Mouse (Mus musculus): ENCODE results near the gene Txnl4b. TPM values are rescaled to one million over a fixed set of nuclear protein-coding genes. Genes with fewer than 3 reads are reported as not detected.

Txnl4b gene
- 21.4 and 23.6 TPM in 2 replicates for polyA plus RNA-seq (2014; fragmentation: Nextera tagmentation; extraction: Ambion mirVana)

DNA sequence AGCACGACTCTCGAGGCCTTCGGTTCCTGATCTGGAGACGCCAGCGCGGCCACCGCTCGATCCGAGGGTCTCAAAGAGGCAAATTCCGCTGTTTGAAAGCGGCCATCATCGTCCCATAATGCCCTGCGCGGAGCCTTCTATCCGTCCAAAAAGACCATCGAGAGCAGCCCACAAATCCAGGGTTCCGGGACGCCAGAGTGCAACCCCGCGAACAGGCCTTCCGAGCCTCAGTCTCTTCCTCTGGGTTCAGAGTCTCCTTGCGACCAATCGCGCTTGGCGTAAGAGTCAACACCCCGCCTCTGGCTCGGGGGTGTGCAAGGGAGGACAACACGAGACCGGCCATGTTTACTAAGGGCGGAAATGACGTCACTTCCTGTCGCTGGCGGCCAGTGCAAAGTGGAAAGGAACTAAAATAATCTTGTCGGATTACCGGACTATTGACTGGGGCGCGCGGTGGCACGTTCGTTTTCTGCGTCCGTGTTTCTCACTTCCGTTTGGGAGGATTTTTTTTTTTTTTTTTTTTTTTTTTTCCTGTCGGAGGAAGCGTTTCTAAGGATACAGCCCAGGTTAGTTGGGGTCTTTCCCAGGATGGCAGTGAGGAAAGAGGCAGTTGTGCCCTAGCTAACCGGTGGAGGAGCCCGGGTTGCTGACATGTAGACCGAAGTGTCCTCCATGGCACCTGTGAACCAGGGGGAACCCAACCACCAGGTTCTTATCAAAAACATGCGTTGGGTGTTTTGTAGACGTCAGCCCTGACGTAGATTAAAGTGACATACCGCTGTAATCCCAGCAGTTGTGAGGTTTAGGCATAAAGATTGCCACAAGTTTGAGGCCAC is at the start of gene Txnl4b, which contains the start of gene Dhx38:
TSS of gene Txnl4b (plus strand) at position 395 of the 836 bp plus-strand sequence.
TSS of gene Dhx38 (minus strand) at position 364 of the 836 bp plus-strand sequence.
- peak within 1 kb of the TSS; percentile 90 for H3K27ac ChIP-seq (ENCODE audit: low read depth, low read length)
- no peaks in the 10 kb centered on the region for H3K27me3 ChIP-seq (replicated peaks; ENCODE audit: control insufficient read depth, insufficient read depth, low read length)
- peak within 1 kb of the TSS; percentile 97 for H3K4me3 ChIP-seq (ENCODE audit: low read depth, low read length)
- peak within 1 kb of the TSS; percentile 96 for H3K9ac ChIP-seq (ENCODE audit: low read depth, low read length)
- ATAC-seq (replicated peaks; ENCODE audit: low FRiP score) (peak; percentile 99), DNase-seq (ENCODE audit: low spot score) (peak; percentile 94)
- H3K36me3 ChIP-seq (ENCODE audit: control insufficient read depth, insufficient read depth, low read length) = peaks cover 18% of the 10 kb centered on the region
- H3K9me3 ChIP-seq (ENCODE audit: control insufficient read depth, low read length) = no peaks in the 10 kb centered on the region
- H3K4me1 ChIP-seq (replicated peaks; ENCODE audit: control insufficient read depth, insufficient read depth, low read length) = peaks cover 9% of the 10 kb centered on the region
- under 1% methylated on average over 52 of the region's 52 CpGs for WGBS
- peak within 1 kb of the TSS; percentile 70 for H3K4me2 ChIP-seq

DNA sequence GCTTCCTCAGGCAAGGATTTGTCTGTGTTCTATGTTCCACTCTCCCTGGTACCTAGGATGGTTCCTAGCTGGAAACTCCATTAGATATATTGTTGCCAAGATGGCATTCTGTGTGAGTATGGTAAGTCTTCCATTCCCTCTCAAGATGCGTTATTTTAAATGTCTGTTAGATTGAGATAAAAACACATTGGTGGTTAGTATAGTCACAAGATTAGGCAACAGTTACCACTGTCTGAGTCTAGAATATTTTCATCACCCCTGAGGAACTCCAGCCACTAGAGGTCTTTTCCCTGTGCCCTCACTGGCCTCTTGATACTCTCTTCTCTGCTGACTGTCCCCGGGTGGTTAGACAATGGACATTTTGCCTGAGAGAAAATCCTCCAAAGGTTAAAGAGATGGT is 41.7 kb upstream of the Txnl4b start:
- Histone ChIP-seq H3K36me3 (ENCODE audit: control insufficient read depth, insufficient read depth, low read length) (no peaks in the 10 kb centered on the region), H3K9ac (ENCODE audit: low read depth, low read length) (no peak overlapping the region), H3K4me3 (ENCODE audit: low read depth, low read length) (no peak overlapping the region), H3K27me3 (replicated peaks; ENCODE audit: control insufficient read depth, insufficient read depth, low read length) (no peaks in the 10 kb centered on the region; the same call in 1 of the 2 replicates), H3K27ac (ENCODE audit: low read depth, low read length) (no peak overlapping the region), H3K9me3 (ENCODE audit: control insufficient read depth, low read length) (no peaks in the 10 kb centered on the region), H3K4me1 (replicated peaks; ENCODE audit: control insufficient read depth, insufficient read depth, low read length) (no peaks in the 10 kb centered on the region), H3K4me2 (no peak overlapping the region)
- 71% methylated on average over 2 of the region's 2 CpGs for WGBS
- no peak for DNase-seq (ENCODE audit: low spot score)
- no peak for ATAC-seq (replicated peaks; ENCODE audit: low FRiP score)

DNA sequence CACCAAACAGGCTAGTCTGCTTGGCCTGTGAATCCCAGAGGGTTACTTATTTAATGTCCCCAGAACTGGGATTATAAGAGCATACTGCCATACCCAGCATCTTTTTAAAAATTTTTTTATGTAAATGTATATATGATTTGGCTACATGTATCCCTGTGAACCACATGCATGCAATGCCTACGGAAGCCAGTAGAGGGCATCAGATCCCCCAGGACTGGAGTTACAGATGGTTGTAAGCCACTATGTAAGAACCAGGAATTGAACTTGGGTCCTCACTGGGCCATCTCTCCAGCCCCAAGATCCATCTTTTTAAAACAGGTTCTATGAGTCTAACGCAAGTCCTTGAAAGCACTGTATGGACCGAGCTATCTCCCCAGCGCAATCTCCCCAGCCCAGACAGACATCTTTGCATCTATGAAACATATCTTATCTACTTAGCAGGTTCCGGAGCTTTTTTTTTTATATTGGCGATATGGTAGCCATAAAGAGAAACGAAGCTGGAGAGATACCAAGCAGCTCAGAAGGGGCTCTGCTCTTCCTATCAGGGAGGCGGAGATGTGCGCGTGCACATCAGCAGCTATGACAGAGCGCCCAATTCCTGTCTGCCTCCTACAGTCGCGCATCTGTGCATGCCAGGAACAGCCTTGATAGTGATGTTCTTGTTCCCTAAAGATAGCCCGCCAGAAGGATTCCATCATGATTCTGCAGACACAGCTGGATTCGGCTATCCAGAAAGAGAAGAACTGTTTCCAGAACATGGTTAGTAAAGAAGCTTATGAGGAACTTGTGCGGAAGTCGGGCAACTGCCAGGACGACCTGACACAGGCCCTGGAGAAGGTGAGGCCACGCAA is 30.3 kb upstream of the Txnl4b start:
- DNase-seq (ENCODE audit: low spot score) (no peak), ATAC-seq (replicated peaks; ENCODE audit: low FRiP score) (no peak)
- Histone ChIP-seq H3K27me3 (replicated peaks; ENCODE audit: control insufficient read depth, insufficient read depth, low read length) (no peaks in the 10 kb centered on the region), H3K9ac (ENCODE audit: low read depth, low read length) (no peak overlapping the region), H3K9me3 (ENCODE audit: control insufficient read depth, low read length) (no peaks in the 10 kb centered on the region), H3K4me1 (replicated peaks; ENCODE audit: control insufficient read depth, insufficient read depth, low read length) (no peaks in the 10 kb centered on the region), H3K36me3 (ENCODE audit: control insufficient read depth, insufficient read depth, low read length) (no peaks in the 10 kb centered on the region), H3K4me3 (ENCODE audit: low read depth, low read length) (no peak overlapping the region), H3K4me2 (no peak overlapping the region), H3K27ac (ENCODE audit: low read depth, low read length) (no peak overlapping the region)
- 81% methylated on average over 19 of the region's 19 CpGs for WGBS

DNA sequence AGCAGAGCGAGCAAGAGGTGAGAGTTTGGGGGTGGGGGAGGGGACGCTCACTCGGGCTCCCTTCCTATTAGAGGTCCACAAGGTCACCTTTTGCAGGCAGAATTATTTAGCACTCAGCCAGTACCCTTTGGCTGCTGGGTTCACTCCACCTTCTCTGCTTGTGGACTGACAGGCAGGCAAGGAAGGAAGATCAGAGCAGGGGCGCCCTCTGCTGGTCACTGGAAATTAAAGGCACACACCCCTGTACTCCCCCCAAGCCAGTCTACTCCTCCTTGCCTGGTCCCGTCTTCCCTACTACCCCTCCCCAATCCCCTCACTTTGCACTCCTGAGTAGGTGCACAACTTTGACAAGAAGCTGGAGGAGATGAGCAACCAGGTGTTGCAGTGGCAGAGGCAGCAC is 29.0 kb upstream of the Txnl4b start:
- H3K36me3 ChIP-seq (ENCODE audit: control insufficient read depth, insufficient read depth, low read length) = no peaks in the 10 kb centered on the region

DNA sequence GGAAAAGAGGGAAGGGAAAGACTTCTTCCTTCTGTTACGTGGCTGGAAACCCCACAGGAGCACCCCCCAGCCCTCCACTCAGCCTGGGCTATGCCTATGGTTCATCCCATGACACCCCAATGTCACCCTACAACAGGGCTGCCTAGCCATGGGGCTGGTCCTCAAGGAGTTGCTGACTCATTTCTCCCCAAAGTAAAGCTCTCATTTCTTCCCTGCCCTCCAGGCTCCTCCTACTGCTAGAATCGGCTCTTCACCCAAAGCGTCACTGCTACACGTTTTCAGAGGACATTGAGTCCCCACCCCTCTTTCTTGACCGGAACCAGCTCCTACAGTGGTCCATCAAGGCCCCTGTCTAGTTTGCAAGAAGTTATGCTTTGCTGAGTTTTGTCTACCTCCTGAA is 23.5 kb upstream of the Txnl4b start:
- H3K27ac ChIP-seq (ENCODE audit: low read depth, low read length) = no peak overlapping the region
- no peak for ATAC-seq (replicated peaks; ENCODE audit: low FRiP score)

More for the DNA sequence above, 29.0 kb upstream of the Txnl4b start:
- Histone ChIP-seq H3K9ac (ENCODE audit: low read depth, low read length) (no peak overlapping the region), H3K27me3 (replicated peaks; ENCODE audit: control insufficient read depth, insufficient read depth, low read length) (no peaks in the 10 kb centered on the region), H3K27ac (ENCODE audit: low read depth, low read length) (no peak overlapping the region), H3K4me2 (peak overlapping the region; percentile 35), H3K4me1 (replicated peaks; ENCODE audit: control insufficient read depth, insufficient read depth, low read length) (no peaks in the 10 kb centered on the region), H3K9me3 (ENCODE audit: control insufficient read depth, low read length) (no peaks in the 10 kb centered on the region), H3K4me3 (ENCODE audit: low read depth, low read length) (no peak overlapping the region)
- WGBS = 10% methylated on average over 5 of the region's 5 CpGs
- DNase-seq (ENCODE audit: low spot score) (peak; percentile 79), ATAC-seq (replicated peaks; ENCODE audit: low FRiP score) (peak; percentile 79)

DNA sequence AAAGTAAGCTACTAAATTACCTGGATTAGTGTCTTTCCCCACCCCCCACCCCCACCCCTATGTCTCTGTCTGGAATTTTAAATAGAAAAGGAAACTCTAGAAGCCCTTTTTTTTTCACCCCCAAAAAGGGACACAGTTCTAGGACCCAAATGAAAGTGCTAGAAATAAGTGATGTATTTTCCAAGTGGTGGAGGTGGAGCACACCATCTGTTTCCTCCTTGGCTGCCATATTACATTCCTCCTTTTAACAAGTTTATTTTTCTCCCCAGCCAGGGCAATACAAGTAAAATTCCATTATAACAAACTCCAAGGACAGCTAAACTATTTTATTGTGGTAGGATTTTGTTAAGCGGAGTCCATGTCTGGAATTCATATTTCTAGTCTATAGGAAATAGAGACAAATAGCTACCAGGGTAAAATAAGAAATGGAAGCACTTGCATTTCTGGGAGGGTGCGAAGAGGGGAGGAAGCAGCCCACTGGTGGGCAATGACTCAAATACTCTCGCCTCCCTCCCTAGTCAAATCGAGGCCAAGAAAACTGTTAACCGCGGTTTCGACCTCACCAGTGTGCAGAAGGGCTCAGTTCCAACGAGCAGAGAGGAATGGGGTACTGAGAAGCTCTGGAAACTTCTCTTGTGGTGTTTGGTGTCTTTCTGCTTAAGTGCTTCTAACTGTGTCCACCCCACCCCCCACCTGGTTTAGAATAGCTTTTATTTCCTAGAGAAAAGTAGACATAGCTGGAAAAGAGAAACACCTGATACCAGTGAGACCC is 22.8 kb upstream of the Txnl4b start:
- Histone ChIP-seq H3K9ac (ENCODE audit: low read depth, low read length) (no peak overlapping the region), H3K36me3 (ENCODE audit: control insufficient read depth, insufficient read depth, low read length) (peaks cover 4% of the 10 kb centered on the region), H3K4me3 (ENCODE audit: low read depth, low read length) (no peak overlapping the region), H3K9me3 (ENCODE audit: control insufficient read depth, low read length) (no peaks in the 10 kb centered on the region), H3K27me3 (replicated peaks; ENCODE audit: control insufficient read depth, insufficient read depth, low read length) (no peaks in the 10 kb centered on the region), H3K4me1 (replicated peaks; ENCODE audit: control insufficient read depth, insufficient read depth, low read length) (no peaks in the 10 kb centered on the region), H3K4me2 (no peak overlapping the region), H3K27ac (ENCODE audit: low read depth, low read length) (no peak overlapping the region)
- no peak for DNase-seq (ENCODE audit: low spot score)
- 77% methylated on average over 8 of the region's 8 CpGs for WGBS
- ATAC-seq (replicated peaks; ENCODE audit: low FRiP score) = no peak

More for the DNA sequence above, 23.5 kb upstream of the Txnl4b start:
- 68% methylated on average over 5 of the region's 5 CpGs for WGBS
- Histone ChIP-seq H3K9me3 (ENCODE audit: control insufficient read depth, low read length) (no peaks in the 10 kb centered on the region), H3K9ac (ENCODE audit: low read depth, low read length) (no peak overlapping the region), H3K4me3 (ENCODE audit: low read depth, low read length) (no peak overlapping the region), H3K36me3 (ENCODE audit: control insufficient read depth, insufficient read depth, low read length) (peaks cover under 1% of the 10 kb centered on the region; the same call in 1 of the 2 replicates), H3K4me2 (no peak overlapping the region), H3K4me1 (replicated peaks; ENCODE audit: control insufficient read depth, insufficient read depth, low read length) (no peaks in the 10 kb centered on the region), H3K27me3 (replicated peaks; ENCODE audit: control insufficient read depth, insufficient read depth, low read length) (no peaks in the 10 kb centered on the region)
- no peak for DNase-seq (ENCODE audit: low spot score)

DNA sequence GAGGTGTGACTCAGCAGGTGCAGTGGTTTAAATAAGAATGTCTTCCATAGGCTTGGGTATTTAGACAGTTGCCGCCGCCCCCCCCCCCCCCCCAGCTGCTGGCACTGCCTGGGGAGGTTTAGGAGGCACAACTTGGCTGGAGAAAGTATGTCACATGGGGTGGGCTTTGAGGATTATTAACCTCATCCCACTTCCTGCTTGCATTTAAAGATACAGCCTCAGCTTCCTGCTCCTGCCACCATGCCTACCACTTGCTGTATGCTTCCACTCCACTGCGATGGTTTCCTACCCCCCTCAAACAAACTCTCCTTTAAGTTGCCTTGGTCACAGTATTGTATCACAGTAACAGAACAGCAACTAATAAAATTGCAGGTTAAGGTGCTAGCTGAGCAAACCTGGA is 21.6 kb upstream of the Txnl4b start:
- no peak overlapping the region for H3K4me3 ChIP-seq (ENCODE audit: low read depth, low read length)
- H3K9me3 ChIP-seq (ENCODE audit: control insufficient read depth, low read length) = no peaks in the 10 kb centered on the region
- WGBS = 31% methylated on average over 3 of the region's 3 CpGs
- no peak overlapping the region for H3K27ac ChIP-seq (ENCODE audit: low read depth, low read length)
- H3K36me3 ChIP-seq (ENCODE audit: control insufficient read depth, insufficient read depth, low read length) = peaks cover 13% of the 10 kb centered on the region
- H3K27me3 ChIP-seq (replicated peaks; ENCODE audit: control insufficient read depth, insufficient read depth, low read length) = no peaks in the 10 kb centered on the region
- no peak overlapping the region for H3K4me2 ChIP-seq
- H3K4me1 ChIP-seq (replicated peaks; ENCODE audit: control insufficient read depth, insufficient read depth, low read length) = no peaks in the 10 kb centered on the region
- ATAC-seq (replicated peaks; ENCODE audit: low FRiP score) = no peak
- DNase-seq (ENCODE audit: low spot score) = no peak
- no peak overlapping the region for H3K9ac ChIP-seq (ENCODE audit: low read depth, low read length)

DNA sequence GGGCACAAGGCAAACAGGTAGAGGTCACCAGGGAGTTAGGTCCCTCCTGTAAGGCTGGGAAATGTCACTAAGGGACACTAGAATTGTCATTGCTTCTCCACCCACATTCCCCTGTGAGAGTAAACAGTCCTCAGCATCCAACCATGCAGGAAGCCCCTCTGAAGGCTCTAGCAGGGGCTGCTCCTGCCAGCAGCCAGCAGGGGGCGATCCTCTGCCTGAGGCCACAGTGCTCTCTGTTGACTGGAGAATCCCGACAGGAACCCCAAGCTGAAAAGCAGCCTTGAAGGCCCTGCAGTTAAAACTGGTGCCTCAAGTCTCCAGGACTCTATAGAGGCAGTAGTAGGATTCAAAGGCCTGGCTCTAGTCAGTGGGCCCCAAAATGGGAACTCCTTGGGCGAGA is 14.0 kb upstream of the Txnl4b start:
- H3K4me3 ChIP-seq (ENCODE audit: low read depth, low read length) = no peak overlapping the region
- H3K4me2 ChIP-seq = no peak overlapping the region
- H3K27ac ChIP-seq (ENCODE audit: low read depth, low read length) = no peak overlapping the region
- no peaks in the 10 kb centered on the region for H3K9me3 ChIP-seq (ENCODE audit: control insufficient read depth, low read length)
- ATAC-seq (replicated peaks; ENCODE audit: low FRiP score) (no peak), DNase-seq (ENCODE audit: low spot score) (no peak)
- H3K36me3 ChIP-seq (ENCODE audit: control insufficient read depth, insufficient read depth, low read length) = peaks cover 74% of the 10 kb centered on the region
- H3K4me1 ChIP-seq (replicated peaks; ENCODE audit: control insufficient read depth, insufficient read depth, low read length) = no peaks in the 10 kb centered on the region
- no peaks in the 10 kb centered on the region for H3K27me3 ChIP-seq (replicated peaks; ENCODE audit: control insufficient read depth, insufficient read depth, low read length)
- H3K9ac ChIP-seq (ENCODE audit: low read depth, low read length) = no peak overlapping the region
- 48% methylated on average over 3 of the region's 3 CpGs for WGBS
